Mouse (Mus musculus): ENCODE measurements around the gene A930033H14Rik. TPM values are rescaled to one million over a fixed set of nuclear protein-coding genes. Genes with fewer than 3 reads are reported as not detected.

Gene A930033H14Rik
- polyA plus RNA-seq (2014; fragmentation: Nextera tagmentation; extraction: Ambion mirVana), result 2.4 and 2.6 TPM in 2 replicates

- peaks cover 20% of the 10 kb centered on the region for H3K36me3 ChIP-seq (ENCODE audit: control insufficient read depth, insufficient read depth, low read length)
- peak; percentile 92 for ATAC-seq (ENCODE audit: insufficient number of reproducible peaks, insufficient read depth, low FRiP score, low read depth)
- H3K9me3 ChIP-seq (ENCODE audit: control insufficient read depth, low read length), result peaks cover 3% of the 10 kb centered on the region; the same call in 1 of the 2 replicates
- peak within 1 kb of the TSS; percentile 80 to 93 for H3K4me3 ChIP-seq (ENCODE audit: control insufficient read depth in 1 of 2, insufficient read depth in 1 of 2, low read depth in 1 of 2, low read length in 2 of 2)
- H3K9ac ChIP-seq (ENCODE audit: low read length), result peak within 1 kb of the TSS; percentile 98
- H3K27me3 ChIP-seq (ENCODE audit: control insufficient read depth, insufficient read depth, low read length), result no peaks in the 10 kb centered on the region
- H3K4me2 ChIP-seq (ENCODE audit: low read length), result peak within 1 kb of the TSS; percentile 91
- H3K27ac ChIP-seq (replicated peaks in 1 of 2; ENCODE audit: control insufficient read depth in 1 of 2, insufficient read depth in 1 of 2, low read depth in 2 of 2, low read length in 2 of 2), result peak within 1 kb of the TSS; percentile 96 to 100
- H3K4me1 ChIP-seq (ENCODE audit: control insufficient read depth in 2 of 2, insufficient read depth in 2 of 2, low read length in 2 of 2), result peaks cover 2 to 15% of the 10 kb centered on the region in 2 experiments
- WGBS, result under 1% methylated on average over 83 of the region's 84 CpGs
Measured at GRCm38 (mm10) chr10:69212542-69213440, at the start of gene A930033H14Rik. TSS of gene A930033H14Rik (minus strand) at chr10:69213098.

GRCm38 (mm10) chr10:69259929-69260328, 47.0 kb upstream of the A930033H14Rik start:
- Histone ChIP-seq H3K27me3 (ENCODE audit: control insufficient read depth, insufficient read depth, low read length) (no peaks in the 10 kb centered on the region), H3K9me3 (ENCODE audit: control insufficient read depth, low read length) (no peaks in the 10 kb centered on the region), H3K4me1 (ENCODE audit: control insufficient read depth in 2 of 2, insufficient read depth in 2 of 2, low read length in 2 of 2) (peaks cover 22 to 67% of the 10 kb centered on the region in 2 experiments), H3K27ac (replicated peaks in 1 of 2; ENCODE audit: control insufficient read depth in 1 of 2, insufficient read depth in 1 of 2, low read depth in 2 of 2, low read length in 2 of 2) (peak overlapping the region; percentile 8 to 26; a peak in 1 of 4 replicates), H3K4me3 (ENCODE audit: control insufficient read depth in 1 of 2, insufficient read depth in 1 of 2, low read depth in 1 of 2, low read length in 2 of 2) (no peak overlapping the region), H3K36me3 (ENCODE audit: control insufficient read depth, insufficient read depth, low read length) (peaks cover 20% of the 10 kb centered on the region), H3K4me2 (ENCODE audit: low read length) (no peak overlapping the region), H3K9ac (ENCODE audit: low read length) (no peak overlapping the region)
- no peak for ATAC-seq (ENCODE audit: insufficient number of reproducible peaks, insufficient read depth, low FRiP score, low read depth)
- 74% methylated on average over 8 of the region's 8 CpGs for WGBS

- no peak for ATAC-seq (ENCODE audit: insufficient number of reproducible peaks, insufficient read depth, low FRiP score, low read depth)
- Histone ChIP-seq H3K9ac (ENCODE audit: low read length) (no peak overlapping the region), H3K4me2 (ENCODE audit: low read length) (no peak overlapping the region), H3K4me1 (ENCODE audit: control insufficient read depth in 2 of 2, insufficient read depth in 2 of 2, low read length in 2 of 2) (peaks cover 28 to 65% of the 10 kb centered on the region in 2 experiments), H3K4me3 (ENCODE audit: control insufficient read depth in 1 of 2, insufficient read depth in 1 of 2, low read depth in 1 of 2, low read length in 2 of 2) (no peak overlapping the region), H3K27me3 (ENCODE audit: control insufficient read depth, insufficient read depth, low read length) (no peaks in the 10 kb centered on the region), H3K9me3 (ENCODE audit: control insufficient read depth, low read length) (no peaks in the 10 kb centered on the region), H3K36me3 (ENCODE audit: control insufficient read depth, insufficient read depth, low read length) (peaks cover 20% of the 10 kb centered on the region), H3K27ac (replicated peaks in 1 of 2; ENCODE audit: control insufficient read depth in 1 of 2, insufficient read depth in 1 of 2, low read depth in 2 of 2, low read length in 2 of 2) (peak overlapping the region; percentile 6 to 73; a peak in 3 of 4 replicates)
- 56% methylated on average over 2 of the region's 2 CpGs for WGBS
Measured at GRCm38 (mm10) chr10:69259161-69259560, 46.3 kb upstream of the A930033H14Rik start.

- Histone ChIP-seq H3K27ac (replicated peaks in 1 of 2; ENCODE audit: control insufficient read depth in 1 of 2, insufficient read depth in 1 of 2, low read depth in 2 of 2, low read length in 2 of 2) (peak overlapping the region; percentile 6 to 73; a peak in 2 of 4 replicates), H3K4me3 (ENCODE audit: control insufficient read depth in 1 of 2, insufficient read depth in 1 of 2, low read depth in 1 of 2, low read length in 2 of 2) (no peak overlapping the region), H3K4me2 (ENCODE audit: low read length) (no peak overlapping the region), H3K9ac (ENCODE audit: low read length) (no peak overlapping the region), H3K27me3 (ENCODE audit: control insufficient read depth, insufficient read depth, low read length) (no peaks in the 10 kb centered on the region), H3K9me3 (ENCODE audit: control insufficient read depth, low read length) (no peaks in the 10 kb centered on the region), H3K36me3 (ENCODE audit: control insufficient read depth, insufficient read depth, low read length) (peaks cover 20% of the 10 kb centered on the region), H3K4me1 (ENCODE audit: control insufficient read depth in 2 of 2, insufficient read depth in 2 of 2, low read length in 2 of 2) (peaks cover 30 to 65% of the 10 kb centered on the region in 2 experiments)
- 61% methylated on average over 9 of the region's 9 CpGs for WGBS
- no peak for ATAC-seq (ENCODE audit: insufficient number of reproducible peaks, insufficient read depth, low FRiP score, low read depth)
Measured at GRCm38 (mm10) chr10:69258588-69258987, 45.7 kb upstream of the A930033H14Rik start.

- H3K9ac ChIP-seq (ENCODE audit: low read length), result no peak overlapping the region
- peaks cover 20% of the 10 kb centered on the region for H3K36me3 ChIP-seq (ENCODE audit: control insufficient read depth, insufficient read depth, low read length)
- no peaks in the 10 kb centered on the region for H3K27me3 ChIP-seq (ENCODE audit: control insufficient read depth, insufficient read depth, low read length)
- ATAC-seq (ENCODE audit: insufficient number of reproducible peaks, insufficient read depth, low FRiP score, low read depth), result no peak
- H3K4me1 ChIP-seq (ENCODE audit: control insufficient read depth in 2 of 2, insufficient read depth in 2 of 2, low read length in 2 of 2), result peaks cover 35 to 65% of the 10 kb centered on the region in 2 experiments
- H3K27ac ChIP-seq (replicated peaks in 1 of 2; ENCODE audit: control insufficient read depth in 1 of 2, insufficient read depth in 1 of 2, low read depth in 2 of 2, low read length in 2 of 2), result peak overlapping the region; percentile 19 to 73; a peak in 2 of 4 replicates
- H3K9me3 ChIP-seq (ENCODE audit: control insufficient read depth, low read length), result no peaks in the 10 kb centered on the region
- H3K4me2 ChIP-seq (ENCODE audit: low read length), result no peak overlapping the region
- 77% methylated on average over 6 of the region's 6 CpGs for WGBS
- H3K4me3 ChIP-seq (ENCODE audit: control insufficient read depth in 1 of 2, insufficient read depth in 1 of 2, low read depth in 1 of 2, low read length in 2 of 2), result no peak overlapping the region
Measured at GRCm38 (mm10) chr10:69257592-69258133, 44.8 kb upstream of the A930033H14Rik start.

- Histone ChIP-seq H3K4me3 (ENCODE audit: control insufficient read depth in 1 of 2, insufficient read depth in 1 of 2, low read depth in 1 of 2, low read length in 2 of 2) (no peak overlapping the region), H3K9me3 (ENCODE audit: control insufficient read depth, low read length) (no peaks in the 10 kb centered on the region), H3K36me3 (ENCODE audit: control insufficient read depth, insufficient read depth, low read length) (peaks cover 24% of the 10 kb centered on the region), H3K27me3 (ENCODE audit: control insufficient read depth, insufficient read depth, low read length) (no peaks in the 10 kb centered on the region), H3K27ac (replicated peaks in 1 of 2; ENCODE audit: control insufficient read depth in 1 of 2, insufficient read depth in 1 of 2, low read depth in 2 of 2, low read length in 2 of 2) (no peak overlapping the region), H3K4me1 (ENCODE audit: control insufficient read depth in 2 of 2, insufficient read depth in 2 of 2, low read length in 2 of 2) (peaks cover 34 to 60% of the 10 kb centered on the region in 2 experiments), H3K9ac (ENCODE audit: low read length) (no peak overlapping the region), H3K4me2 (ENCODE audit: low read length) (no peak overlapping the region)
- ATAC-seq (ENCODE audit: insufficient number of reproducible peaks, insufficient read depth, low FRiP score, low read depth), result no peak
- WGBS, result 47% methylated on average over 5 of the region's 5 CpGs
Measured at GRCm38 (mm10) chr10:69255594-69255993, 42.7 kb upstream of the A930033H14Rik start.

GRCm38 (mm10) chr10:69254390-69254847, 41.5 kb upstream of the A930033H14Rik start:
- Histone ChIP-seq H3K9me3 (ENCODE audit: control insufficient read depth, low read length) (no peaks in the 10 kb centered on the region), H3K27me3 (ENCODE audit: control insufficient read depth, insufficient read depth, low read length) (no peaks in the 10 kb centered on the region), H3K4me3 (ENCODE audit: control insufficient read depth in 1 of 2, insufficient read depth in 1 of 2, low read depth in 1 of 2, low read length in 2 of 2) (no peak overlapping the region), H3K9ac (ENCODE audit: low read length) (peak overlapping the region; percentile 52), H3K36me3 (ENCODE audit: control insufficient read depth, insufficient read depth, low read length) (peaks cover 27% of the 10 kb centered on the region), H3K27ac (replicated peaks in 1 of 2; ENCODE audit: control insufficient read depth in 1 of 2, insufficient read depth in 1 of 2, low read depth in 2 of 2, low read length in 2 of 2) (peak overlapping the region; percentile 75 to 85), H3K4me2 (ENCODE audit: low read length) (no peak overlapping the region), H3K4me1 (ENCODE audit: control insufficient read depth in 2 of 2, insufficient read depth in 2 of 2, low read length in 2 of 2) (peaks cover 33 to 54% of the 10 kb centered on the region in 2 experiments)
- 11% methylated on average over 8 of the region's 8 CpGs for WGBS
- 0 out of 2 replicates have a peak, but pooled peaks have one; percentile 14 for ATAC-seq (ENCODE audit: insufficient number of reproducible peaks, insufficient read depth, low FRiP score, low read depth)
